Mouse (Mus musculus) midbrain, postnatal 0 days (tissue): Measurements from ENCODE around the gene Elp5. TPM values are rescaled to one million over a fixed set of nuclear protein-coding genes. Genes with fewer than 3 reads are reported as not detected.
A peak's percentile ranks its signal among the peaks of the same experiment; 100 is the strongest.

Source experiments
- ATAC-seq: fragments of 200-750 bp; cut with Nextera tagmentation; 2 replicates; pipeline ENCODE4 v1.8.0; 2017; ENCODE audit warnings: moderate number of reproducible peaks, mild to moderate bottlenecking, moderate TSS enrichment, moderate library complexity; ENCODE audit not compliant: low FRiP score
- DNase-seq: peaks from one replicate; pipeline ENCODE4 v3.0.0-alpha.2; 2015; ENCODE audit warnings: low spot score
- H3K27ac ChIP-seq: fragments of 300-500 bp; sonication (generic); 2 replicates; pipeline ENCODE4 v1.5.1; 2014; ENCODE audit warnings: low read depth, mild to moderate bottlenecking, low read length, mixed read lengths
- H3K27me3 ChIP-seq: fragments of 300-500 bp; sonication (generic); 2 replicates; pipeline ENCODE4 v1.6.1; 2014; ENCODE audit warnings: low read length, control low read depth, mixed read lengths; ENCODE audit not compliant: insufficient read depth
- H3K36me3 ChIP-seq: fragments of 300-500 bp; sonication (generic); 2 replicates; pipeline ENCODE4 v1.6.1; 2014; ENCODE audit warnings: low read length, control low read depth, mixed read lengths; ENCODE audit not compliant: insufficient read depth
- H3K4me1 ChIP-seq: fragments of 300-500 bp; sonication (generic); 2 replicates; pipeline ENCODE4 v1.6.1; 2014; ENCODE audit warnings: mild to moderate bottlenecking, control low read depth, antibody characterized with exemption, low read length, mixed read lengths; ENCODE audit not compliant: insufficient read depth
- H3K4me2 ChIP-seq: fragments of 300-500 bp; sonication (generic); 2 replicates; pipeline ENCODE4 v1.6.1; 2014; ENCODE audit warnings: low read depth, mild to moderate bottlenecking, low read length, mixed read lengths; ENCODE audit not compliant: poor library complexity, severe bottlenecking
- H3K4me3 ChIP-seq: fragments of 300-500 bp; sonication (generic); 2 replicates; pipeline ENCODE4 v1.5.1; 2014; ENCODE audit warnings: low read depth, mild to moderate bottlenecking, low read length, moderate library complexity
- H3K9ac ChIP-seq: fragments of 300-500 bp; sonication (generic); replicated peaks from 2 replicates; pipeline ENCODE4 v1.6.1; 2014; ENCODE audit warnings: mild to moderate bottlenecking, low read length, moderate library complexity, mixed read lengths; ENCODE audit not compliant: poor library complexity, severe bottlenecking
- H3K9me3 ChIP-seq: fragments of 300-500 bp; sonication (generic); 2 replicates; pipeline ENCODE4 v1.6.1; 2016; ENCODE audit warnings: low read length, control low read depth
- CTCF ChIP-seq: IDR thresholded peaks from 2 replicates; pipeline ENCODE4 v1.5.1; 2016; ENCODE audit warnings: antibody characterized with exemption, mild to moderate bottlenecking
- WGBS: fragments of 180-500 bp; shearing (Covaris S2); extraction: QIAGEN DNeasy Blood & Tissue Kit; methylation state at CpG from one replicate; pipeline ENCODE4 v1.1.7; 2014; 5-methylcytosine and 5-hydroxymethylcytosine counted together
- polyA plus RNA-seq: library from polyadenylated mRNA; unstranded; fragments of >200 nt; fragmentation: Nextera tagmentation; extraction: Ambion mirVana; gene quantifications from 2 replicates; pipeline ENCODE4 v1.2.1, GENCODE M21; 2015
- total RNA-seq: library from RNA; depleted of rRNA; stranded (reverse); fragments of >200 nt; gene quantifications from 2 replicates; pipeline ENCODE4 v1.2.3, GENCODE M21; 2014

Elp5 gene
- total and polyA plus RNA-seq, 2 experiments from 2014 or later = 157 to 171 TPM

DNA sequence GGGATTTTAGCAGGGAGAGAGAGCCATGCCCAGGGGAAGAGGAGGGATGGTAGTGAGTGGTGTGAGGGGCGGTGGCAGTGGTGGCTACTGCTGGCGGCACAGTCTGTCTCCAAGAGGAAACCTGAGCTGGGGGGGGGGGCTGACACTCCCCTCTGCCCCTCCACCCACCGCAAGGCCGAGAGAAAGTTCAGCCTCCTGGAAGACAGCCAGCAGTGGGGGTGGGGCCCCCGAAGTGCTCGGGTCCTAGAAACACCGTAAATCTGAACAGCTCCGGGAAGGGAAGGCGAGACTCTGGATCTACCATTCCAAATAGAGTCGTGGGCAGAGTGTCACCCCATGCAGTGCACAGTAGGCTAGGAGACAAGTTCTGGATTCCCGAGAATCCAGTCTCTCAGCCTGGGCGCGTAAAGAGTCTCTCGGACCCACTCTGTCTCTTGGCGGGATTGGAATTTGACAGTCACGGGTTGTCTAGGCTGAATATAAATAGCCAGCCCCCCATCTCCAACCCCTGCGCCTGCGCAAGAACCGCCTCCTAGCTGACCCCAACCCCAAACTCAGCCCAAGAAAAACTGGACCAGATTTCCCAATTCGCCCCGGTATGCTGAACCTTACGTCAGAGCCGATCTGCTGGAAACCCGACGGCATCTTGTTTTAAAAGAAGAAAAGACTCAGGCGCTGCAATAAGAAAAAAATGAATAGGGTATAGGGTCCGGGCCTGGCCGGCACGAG, 34.8 kb downstream of the Elp5 start:
- Histone ChIP-seq H3K27ac (no peak overlapping the region), H3K4me2 (peak overlapping the region; percentile 49), H3K9me3 (no peaks in the 10 kb centered on the region), H3K4me1 (no peaks in the 10 kb centered on the region), H3K36me3 (no peaks in the 10 kb centered on the region), H3K27me3 (peaks cover 15% of the 10 kb centered on the region; the same call in 1 of the 2 replicates), H3K9ac (0 out of 2 replicates have a peak overlapping the region, but pooled peaks have one; percentile 13), H3K4me3 (peak overlapping the region; percentile 34)
- WGBS = 3% methylated on average over 29 of the region's 29 CpGs
- TF ChIP-seq CTCF = no peak
- ATAC-seq = 0 out of 2 replicates have a peak, but pooled peaks have one; percentile 24
- peak; percentile 42 for DNase-seq

DNA sequence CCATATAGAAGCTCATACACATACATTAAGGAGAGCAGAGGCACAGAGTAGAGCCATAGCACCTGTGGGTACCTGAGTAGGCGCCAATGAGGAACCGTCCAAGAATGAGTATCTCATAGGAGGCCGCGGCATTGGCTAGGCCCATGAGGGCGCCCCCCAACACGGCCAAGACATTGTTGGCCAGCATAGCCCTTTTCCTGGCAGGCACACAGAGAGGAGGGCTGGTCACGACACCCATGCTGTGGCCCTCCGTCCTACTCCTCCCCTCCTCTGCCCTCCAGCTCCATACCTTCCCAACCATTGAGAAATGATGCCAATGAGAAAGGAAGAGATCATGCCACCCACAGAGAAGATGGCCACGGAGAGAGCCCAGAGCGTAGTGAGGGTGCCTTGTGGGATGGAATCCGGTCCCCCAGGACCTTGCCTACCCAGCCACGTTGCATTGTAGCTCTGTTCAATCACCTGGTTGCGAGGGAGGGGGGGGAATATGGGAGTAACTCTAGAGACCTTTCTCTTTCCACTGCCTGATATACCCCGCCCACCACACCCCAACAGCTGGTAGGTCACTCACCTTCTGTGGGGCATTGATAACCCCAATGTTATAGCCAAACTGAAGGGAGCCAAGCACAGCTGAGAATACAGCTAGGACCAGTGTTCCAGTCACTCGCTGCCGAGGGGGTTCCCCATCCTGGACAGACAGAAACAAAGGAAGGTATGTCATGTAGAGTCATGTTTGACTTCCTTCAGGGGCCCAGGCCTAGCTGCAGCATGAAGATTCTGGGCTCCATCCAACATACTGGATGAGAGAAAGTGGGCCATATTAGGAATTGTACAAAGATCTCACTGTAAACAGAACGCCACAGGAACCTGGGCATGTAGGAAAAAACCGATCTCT, 36.1 kb downstream of the Elp5 start:
- Histone ChIP-seq H3K9ac (no peak overlapping the region), H3K4me3 (no peak overlapping the region), H3K4me2 (no peak overlapping the region), H3K27me3 (peaks cover 15% of the 10 kb centered on the region; the same call in 1 of the 2 replicates), H3K4me1 (no peaks in the 10 kb centered on the region), H3K27ac (no peak overlapping the region), H3K9me3 (no peaks in the 10 kb centered on the region), H3K36me3 (no peaks in the 10 kb centered on the region)
- TF ChIP-seq CTCF = no peak
- 95% methylated on average over 18 of the region's 18 CpGs for WGBS
- DNase-seq = no peak
- no peak for ATAC-seq

- Histone ChIP-seq H3K4me2 (no peak overlapping the region), H3K9ac (no peak overlapping the region), H3K27ac (no peak overlapping the region), H3K27me3 (peaks cover 15% of the 10 kb centered on the region; the same call in 1 of the 2 replicates), H3K4me1 (no peaks in the 10 kb centered on the region), H3K4me3 (no peak overlapping the region), H3K9me3 (no peaks in the 10 kb centered on the region), H3K36me3 (no peaks in the 10 kb centered on the region)
- WGBS = 83% methylated on average over 13 of the region's 13 CpGs
- TF ChIP-seq CTCF = no peak
- ATAC-seq (no peak), DNase-seq (no peak)
These were observed 37.1 kb downstream of the Elp5 start for GRCm38 (mm10) chr11:69945216-69945615.

GRCm38 (mm10) chr11:69940962-69941361, 41.4 kb downstream of the Elp5 start:
- Histone ChIP-seq H3K4me1 (no peaks in the 10 kb centered on the region), H3K4me2 (no peak overlapping the region), H3K27ac (no peak overlapping the region), H3K9me3 (no peaks in the 10 kb centered on the region), H3K27me3 (peaks cover 3% of the 10 kb centered on the region; the same call in 1 of the 2 replicates), H3K36me3 (no peaks in the 10 kb centered on the region), H3K4me3 (no peak overlapping the region), H3K9ac (no peak overlapping the region)
- peak; percentile 64 for DNase-seq
- ATAC-seq = no peak
- 86% methylated on average over 4 of the region's 4 CpGs for WGBS
- TF ChIP-seq CTCF = no peak

DNA sequence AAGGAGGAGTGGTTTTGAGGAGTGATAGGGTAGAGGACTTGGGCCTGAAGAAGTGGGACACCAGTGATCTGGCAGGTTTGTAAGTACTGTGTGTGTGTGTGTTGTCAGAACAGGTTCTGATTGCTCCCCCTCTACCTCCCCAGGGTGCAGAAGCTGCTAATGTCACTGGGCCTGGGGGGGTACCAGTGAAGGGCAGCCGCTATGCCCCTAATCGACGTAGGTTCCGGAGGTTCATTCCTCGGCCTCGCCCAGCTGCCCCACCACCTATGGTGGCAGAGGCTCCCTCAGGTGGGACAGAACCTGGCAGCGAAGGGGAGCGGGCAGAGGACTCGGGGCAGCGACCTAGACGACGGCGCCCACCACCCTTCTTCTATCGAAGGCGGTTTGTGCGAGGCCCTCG, 42.6 kb downstream of the Elp5 start:
- no peaks in the 10 kb centered on the region for H3K4me1 ChIP-seq
- H3K9me3 ChIP-seq = no peaks in the 10 kb centered on the region
- H3K4me3 ChIP-seq = no peak overlapping the region
- ATAC-seq = no peak
- TF ChIP-seq CTCF = no peak
- H3K27me3 ChIP-seq = peaks cover 3% of the 10 kb centered on the region; the same call in 1 of the 2 replicates
- no peak overlapping the region for H3K27ac ChIP-seq
- no peak overlapping the region for H3K4me2 ChIP-seq
- DNase-seq = no peak
- 95% methylated on average over 17 of the region's 17 CpGs for WGBS
- no peak overlapping the region for H3K9ac ChIP-seq
- H3K36me3 ChIP-seq = no peaks in the 10 kb centered on the region

DNA sequence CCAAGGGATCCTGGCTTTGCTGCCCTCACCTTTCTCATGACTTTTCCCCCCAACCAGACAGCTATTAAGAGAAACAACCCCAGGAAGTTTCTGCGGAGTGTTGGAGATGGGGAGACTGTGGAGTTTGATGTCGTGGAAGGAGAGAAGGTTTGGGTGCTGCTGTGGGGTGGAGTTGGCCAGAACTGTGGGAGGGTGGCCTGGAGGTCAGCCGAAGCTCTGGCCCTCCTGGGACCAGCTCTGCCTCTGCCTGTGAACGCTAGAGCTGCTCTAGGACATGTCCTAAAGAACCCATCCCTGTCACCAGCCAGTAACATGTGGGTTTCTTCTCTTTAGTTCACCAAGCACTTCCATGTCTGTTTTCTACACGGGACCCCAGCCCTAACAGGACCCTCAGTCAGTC, 43.1 kb downstream of the Elp5 start:
- Histone ChIP-seq H3K27ac (no peak overlapping the region), H3K9me3 (no peaks in the 10 kb centered on the region), H3K4me2 (no peak overlapping the region), H3K4me3 (no peak overlapping the region), H3K4me1 (no peaks in the 10 kb centered on the region), H3K36me3 (no peaks in the 10 kb centered on the region), H3K9ac (no peak overlapping the region), H3K27me3 (peaks cover 3% of the 10 kb centered on the region; the same call in 1 of the 2 replicates)
- no peak for TF ChIP-seq CTCF
- DNase-seq (no peak), ATAC-seq (no peak)
- WGBS = 74% methylated on average over 5 of the region's 5 CpGs
